Mouse (Mus musculus): ENCODE results near the gene Amz2.

DNA sequence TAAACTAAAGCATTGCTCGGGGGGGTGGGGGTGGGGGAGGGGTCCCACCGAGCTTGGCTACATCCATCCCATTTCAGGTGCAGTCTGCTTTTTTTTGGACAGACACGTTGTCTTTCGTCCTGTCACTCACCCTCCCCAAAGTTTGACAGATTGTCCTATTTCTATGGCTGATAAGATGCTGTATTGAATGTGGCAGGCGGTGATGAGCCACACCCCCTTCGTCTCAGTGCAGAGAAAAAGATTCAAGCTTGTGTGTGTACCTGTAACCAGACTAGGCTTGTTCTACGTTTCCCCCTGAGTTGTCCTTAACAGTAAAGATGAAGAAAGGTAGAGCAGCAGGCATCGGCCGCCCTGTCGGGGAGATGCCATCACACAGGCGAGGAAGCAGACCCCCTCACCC, 25.4 kb downstream of the Amz2 start:
- no peak for TF ChIP-seq CTCF (IDR thresholded peaks at IDR 0.05; ENCODE audit: borderline replicate concordance, control insufficient read depth, extremely low read depth, insufficient read depth, low read length, poor library complexity)
- no peak for TF ChIP-seq POLR2A (IDR thresholded peaks at IDR 0.05; ENCODE audit: control insufficient read depth, extremely low read depth, insufficient read depth, low read length, poor library complexity)

Data from thymus, adult 2 months (tissue).